Comparison of ENCODE assay signal across 11 mouse cellular contexts in the genomic region with DNA sequence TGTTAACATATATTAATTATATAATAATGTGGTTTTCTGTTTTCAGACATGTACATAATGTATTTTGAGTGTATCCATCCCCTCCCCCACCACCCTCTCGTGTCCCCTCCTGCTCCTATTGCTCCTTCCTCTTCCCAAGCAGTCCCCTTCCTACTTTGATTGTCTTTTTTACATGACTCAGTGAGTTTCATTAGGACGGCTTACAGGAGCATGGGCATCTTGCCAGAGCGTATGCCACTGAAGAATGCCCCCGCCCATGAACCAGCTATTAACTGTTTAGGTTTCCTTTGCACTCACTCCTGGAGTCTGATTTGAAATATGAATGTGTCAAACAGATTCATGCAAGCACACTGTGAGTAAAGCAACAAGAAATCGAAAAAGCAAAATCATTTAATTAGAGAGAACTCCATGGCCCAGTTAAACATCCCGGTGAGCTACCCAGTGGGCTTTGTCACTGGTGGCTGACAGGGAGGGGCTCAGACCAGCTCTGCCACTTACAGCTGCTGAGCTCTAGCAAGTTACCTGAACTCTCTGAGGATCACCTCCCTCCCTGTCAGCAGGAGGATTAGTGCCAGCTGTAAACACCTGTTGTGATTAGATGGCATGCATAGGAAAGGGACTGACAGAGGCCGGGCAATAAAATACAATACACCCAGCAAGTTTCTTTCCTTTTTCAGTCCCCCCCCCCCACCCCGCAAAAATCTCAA. TPM values are rescaled to one million over a fixed set of nuclear protein-coding genes. Genes with fewer than 3 reads are reported as not detected.
DNase-seq lines count a peak whose midpoint lies in the region; ATAC-seq and TF ChIP-seq lines count a peak whose summit lies in the region.
"Had no signal": no experiment of that assay in that cellular context is flagged by ENCODE, and none has a peak within 500 bp of the region (broad histone marks: within the 10 kb centered on the region; RNA-seq: fewer than 3 reads in every experiment).

No protein-coding gene starts in this region.

- ATAC-seq in lung, embryonic 14.5 days (ENCODE audit: insufficient read depth) = peak; percentile 47
- peak; percentile 68 for ATAC-seq in limb, embryonic 13.5 days (ENCODE audit: low FRiP score, low read depth)
- ATAC-seq: liver, postnatal 0 days had no signal

- no peak overlapping the region for H3K4me3 ChIP-seq in lung, embryonic 14.5 days (ENCODE audit: low read depth, low read length)
- no peak overlapping the region for H3K4me3 ChIP-seq in limb, embryonic 13.5 days
- H3K4me3 ChIP-seq: embryonic facial prominence, embryonic 12.5 days had no signal

- H3K9ac ChIP-seq in lung, embryonic 14.5 days = no peak overlapping the region
- H3K9ac ChIP-seq in limb, embryonic 13.5 days = no peak overlapping the region
- H3K9ac ChIP-seq: embryonic facial prominence, embryonic 12.5 days; liver, postnatal 0 days had no signal

- WGBS in lung, embryonic 14.5 days = 43% methylated on average over 8 of the region's 8 CpGs
- 26% methylated on average over 8 of the region's 8 CpGs for WGBS in limb, embryonic 13.5 days

- no peaks in the 10 kb centered on the region for H3K4me1 ChIP-seq in lung, embryonic 14.5 days (ENCODE audit: insufficient read depth)
- peaks cover 21% of the 10 kb centered on the region for H3K4me1 ChIP-seq in limb, embryonic 13.5 days

- H3K9me3 ChIP-seq in lung, embryonic 14.5 days (ENCODE audit: low read depth, low read length) = no peaks in the 10 kb centered on the region
- H3K9me3 ChIP-seq in limb, embryonic 13.5 days = no peaks in the 10 kb centered on the region
- H3K9me3 ChIP-seq: embryonic facial prominence, embryonic 12.5 days had no signal

- intact Hi-C loops in heart, postnatal 36 days (cut with DNase I) = no loop called here

- peak; percentile 66 to 71 for DNase-seq in cerebellum, postnatal 14 days
- DNase-seq in cerebellum, adult 9-11 months = no peak
- peak; percentile 70 for DNase-seq in lung, embryonic 14.5 days
- no peak for DNase-seq in lung, postnatal 25 days (ENCODE audit: low spot score)
- peak; percentile 36 for DNase-seq in retina, embryonic 14.5 days (ENCODE audit: low spot score)
- DNase-seq in heart, postnatal 36 days = no peak
- DNase-seq in spleen, postnatal 36 days (ENCODE audit: low spot score in 2 of 2) = no peak
- DNase-seq: gastrocnemius, postnatal 10 days; liver, postnatal 0 days had no signal

- no peak for TF ChIP-seq CTCF in lung, embryonic 14.5 days (IDR thresholded peaks at IDR 0.05; ENCODE audit: low read depth)

- H3K36me3 ChIP-seq in lung, embryonic 14.5 days (ENCODE audit: insufficient read depth) = no peaks in the 10 kb centered on the region
- no peaks in the 10 kb centered on the region for H3K36me3 ChIP-seq in limb, embryonic 13.5 days
- H3K36me3 ChIP-seq: embryonic facial prominence, embryonic 12.5 days had no signal

- no peak overlapping the region for H3K27ac ChIP-seq in lung, embryonic 14.5 days (ENCODE audit: low read depth)
- H3K27ac ChIP-seq in limb, embryonic 13.5 days = no peak overlapping the region
- H3K27ac ChIP-seq: embryonic facial prominence, embryonic 12.5 days had no signal

- no peak overlapping the region for H3K4me2 ChIP-seq in lung, embryonic 14.5 days
- H3K4me2 ChIP-seq in limb, embryonic 13.5 days (replicated peaks) = no peak overlapping the region
- H3K4me2 ChIP-seq: embryonic facial prominence, embryonic 12.5 days had no signal

- H3K27me3 ChIP-seq in lung, embryonic 14.5 days (ENCODE audit: insufficient read depth, low read length) = no peaks in the 10 kb centered on the region
- no peaks in the 10 kb centered on the region for H3K27me3 ChIP-seq in limb, embryonic 13.5 days
- H3K27me3 ChIP-seq: embryonic facial prominence, embryonic 12.5 days had no signal

RNA-seq across cellular contexts. Expression of gene Olfml1, which starts 50.4 kb away (rescaled TPM):
- polyA plus RNA-seq in lung, embryonic 14.5 days (2014; fragmentation: Nextera tagmentation; extraction: Ambion mirVana) = 14.5 and 15.6 TPM in 2 replicates
- 41.2 and 42.3 TPM in 2 replicates for polyA plus RNA-seq in limb, embryonic 13.5 days (2015; fragmentation: Nextera tagmentation; extraction: Ambion mirVana)
- total RNA-seq in heart, postnatal 36 days (2021) = 1 to 10 TPM; 5.1 to 6.2 TPM

Comparison
In these comparisons a context has a peak if more than half of its experiments do, and no peak if none do; other contexts are left out.
1. DNase-seq: peak in cerebellum, postnatal 14 days (2 of 2), lung, embryonic 14.5 days (single experiment) and retina, embryonic 14.5 days (single experiment); none in cerebellum, adult 9-11 months (single experiment), lung, postnatal 25 days (single experiment), heart, postnatal 36 days (0 of 2) and spleen, postnatal 36 days (0 of 2).